Mouse (Mus musculus) left cerebral cortex, adult 2 months (tissue): ENCODE measurements around the gene Nsd1. TPM values are rescaled to one million over a fixed set of nuclear protein-coding genes. Genes with fewer than 3 reads are reported as not detected.
"Not testable (repeated sequence)": the region's sequence is repeated elsewhere in the genome, so short reads cannot be mapped to it uniquely, and the experiment has no call there.

Experiments used
- DNase-seq, 2 experiments: peaks; one replicate each; pipeline ENCODE4 v3.0.0; 2021 to 2022; ENCODE audit warnings: low spot score in 2 of 2, mixed read lengths in 1 of 2; ENCODE audit errors: extremely low spot score in 1 of 2
- H3K27ac ChIP-seq: fragments of 200-600 bp; 2 replicates; pipeline ENCODE4 v1.8.1; 2022
- H3K4me3 ChIP-seq: fragments of 200-600 bp; 2 replicates; pipeline ENCODE4 v1.8.1; 2022
- CTCF ChIP-seq: fragments of 200-600 bp; IDR thresholded peaks from 2 replicates; pipeline ENCODE4 v1.8.1; 2022; ENCODE audit warnings: antibody characterized with exemption, mild to moderate bottlenecking, moderate library complexity
- intact Hi-C: fragments of 180-260 bp; cut with DNase I; formaldehyde crosslinking; loops from one replicate; pipeline ENCODE4 v1.15.1; 2025
- total RNA-seq, 2 experiments: library from RNA; stranded (reverse); gene quantifications; 2 replicates each; pipeline ENCODE4 v1.2.3; 2021

Gene Nsd1
- total RNA-seq, 2 experiments from 2014 or later: 116 to 118 TPM

GRCm38 (mm10) chr13:55176265-55176664, 33.3 kb upstream of the Nsd1 start:
- TF ChIP-seq CTCF: no peak
- Histone ChIP-seq H3K4me3 (no peak overlapping the region), H3K27ac (no peak overlapping the region)
- intact Hi-C loops: no loop called here
- DNase-seq: no peak

DNA sequence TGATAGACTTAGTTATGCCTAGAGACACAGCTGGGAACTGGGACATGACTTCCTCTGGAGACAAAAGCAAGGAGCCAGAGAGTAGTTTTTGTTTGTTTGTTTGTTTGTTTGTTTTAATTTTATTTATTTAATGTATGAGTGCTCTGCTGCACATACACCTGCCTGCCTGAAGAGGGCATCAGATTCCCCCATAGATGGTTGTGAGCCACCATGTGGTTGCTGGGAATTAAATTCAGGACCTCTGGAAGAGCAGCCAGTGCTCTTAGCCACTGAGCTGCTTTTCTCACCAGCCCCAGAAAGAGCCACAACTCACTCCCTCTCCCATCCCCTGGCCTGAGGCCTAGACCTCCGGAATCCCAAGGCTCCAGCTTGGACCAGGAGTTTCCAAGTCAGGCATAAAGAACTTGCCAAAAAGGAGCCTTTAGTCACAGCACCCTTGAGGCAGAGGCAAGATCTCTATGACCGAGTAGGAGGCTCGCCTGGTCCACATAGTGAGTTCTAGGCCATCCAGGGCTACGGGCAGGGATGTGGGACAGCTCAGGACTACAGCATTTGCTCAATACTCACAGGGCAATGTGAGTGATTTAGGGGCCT, 31.6 kb upstream of the Nsd1 start:
- H3K4me3 ChIP-seq: no peak overlapping the region
- H3K27ac ChIP-seq: no peak overlapping the region
- peak; percentile 48 for TF ChIP-seq CTCF
- intact Hi-C loops: loop anchor here (2.0 kb wide), 4 partner anchors 43 to 461 kb away; partner anchors contain the start of gene Uimc1
- DNase-seq: no peak

GRCm38 (mm10) chr13:55178556-55178955, 31.0 kb upstream of the Nsd1 start:
- intact Hi-C loops: loop anchor here (2.0 kb wide), 4 partner anchors 44 to 462 kb away; partner anchors contain the start of gene Uimc1
- peak; percentile 69 to 73 for DNase-seq
- no peak overlapping the region for H3K27ac ChIP-seq
- TF ChIP-seq CTCF: peak; percentile 72
- no peak overlapping the region for H3K4me3 ChIP-seq

GRCm38 (mm10) chr13:55179591-55179990, 30.0 kb upstream of the Nsd1 start:
- DNase-seq: no peak
- TF ChIP-seq CTCF: no peak
- H3K27ac ChIP-seq: no peak overlapping the region
- H3K4me3 ChIP-seq: no peak overlapping the region
- intact Hi-C loops: loop anchor here (2.0 kb wide), 4 partner anchors 45 to 463 kb away; partner anchors contain the start of gene Uimc1

GRCm38 (mm10) chr13:55181786-55182172, 27.8 kb upstream of the Nsd1 start:
- DNase-seq: no peak
- Histone ChIP-seq H3K27ac (peak overlapping the region; percentile 88), H3K4me3 (peak overlapping the region; percentile 44)
- intact Hi-C loops: no loop called here
- TF ChIP-seq CTCF: no peak

GRCm38 (mm10) chr13:55182173-55182894, 27.2 kb upstream of the Nsd1 start:
- peak; percentile 50 for TF ChIP-seq CTCF
- peak overlapping the region; percentile 88 for H3K27ac ChIP-seq
- peak; percentile 59 to 61 for DNase-seq
- peak overlapping the region; percentile 44 for H3K4me3 ChIP-seq
- intact Hi-C loops: no loop called here

DNA sequence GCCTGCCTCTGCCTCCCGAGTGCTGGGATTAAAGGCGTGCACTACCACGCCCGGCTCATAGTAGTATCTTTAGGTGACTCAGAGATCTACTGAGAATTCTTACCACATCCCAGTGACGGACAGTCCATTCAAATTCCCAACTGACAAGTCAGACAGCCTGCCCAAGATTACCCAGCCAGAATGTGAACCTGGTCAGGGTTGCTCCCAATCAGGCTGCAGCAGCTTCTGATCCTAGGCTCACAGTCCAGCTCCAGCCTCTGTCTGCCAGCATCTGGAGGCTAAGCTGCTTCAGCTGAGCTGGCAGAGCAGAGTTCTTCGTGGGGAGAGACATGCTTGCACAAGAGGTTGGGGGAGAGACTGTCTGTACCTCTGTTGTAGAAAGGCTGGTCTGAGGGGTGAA, 26.2 kb upstream of the Nsd1 start:
- intact Hi-C loops: no loop called here
- no peak for DNase-seq
- H3K4me3 ChIP-seq: no peak overlapping the region
- H3K27ac ChIP-seq: no peak overlapping the region
- TF ChIP-seq CTCF: no peak

DNA sequence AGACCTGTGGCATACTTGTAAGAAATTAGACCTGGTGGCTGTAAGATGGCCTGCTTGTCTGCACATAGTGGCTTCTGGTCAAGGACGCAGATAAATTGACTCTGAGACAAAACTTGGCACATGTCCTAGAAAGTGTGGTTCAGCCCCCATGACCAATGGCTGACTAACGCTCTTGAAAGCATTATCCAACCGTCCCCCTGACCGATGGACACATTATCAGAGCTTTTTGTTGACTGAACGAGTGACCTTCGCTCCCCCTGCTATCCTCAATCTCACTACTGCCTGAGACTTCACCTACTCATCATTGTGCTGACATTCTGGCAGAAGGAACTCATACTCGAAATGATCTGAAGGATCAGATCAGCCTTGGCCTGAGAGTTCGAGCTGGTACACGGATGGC, 22.5 kb upstream of the Nsd1 start:
- intact Hi-C loops, H3K27ac ChIP-seq: not testable (repeated sequence)

GRCm38 (mm10) chr13:55189531-55190107, 20.0 kb upstream of the Nsd1 start:
- TF ChIP-seq CTCF: no peak
- intact Hi-C loops: loop anchor here (2.0 kb wide), 1 partner anchor 19 kb away; the partner anchor contains the start of gene Nsd1
- Histone ChIP-seq H3K27ac (peak overlapping the region; percentile 70), H3K4me3 (peak overlapping the region; percentile 61)
- no peak for DNase-seq

More for the DNA sequence above, 22.5 kb upstream of the Nsd1 start:
- DNase-seq, H3K4me3 ChIP-seq: not testable (repeated sequence)

DNA sequence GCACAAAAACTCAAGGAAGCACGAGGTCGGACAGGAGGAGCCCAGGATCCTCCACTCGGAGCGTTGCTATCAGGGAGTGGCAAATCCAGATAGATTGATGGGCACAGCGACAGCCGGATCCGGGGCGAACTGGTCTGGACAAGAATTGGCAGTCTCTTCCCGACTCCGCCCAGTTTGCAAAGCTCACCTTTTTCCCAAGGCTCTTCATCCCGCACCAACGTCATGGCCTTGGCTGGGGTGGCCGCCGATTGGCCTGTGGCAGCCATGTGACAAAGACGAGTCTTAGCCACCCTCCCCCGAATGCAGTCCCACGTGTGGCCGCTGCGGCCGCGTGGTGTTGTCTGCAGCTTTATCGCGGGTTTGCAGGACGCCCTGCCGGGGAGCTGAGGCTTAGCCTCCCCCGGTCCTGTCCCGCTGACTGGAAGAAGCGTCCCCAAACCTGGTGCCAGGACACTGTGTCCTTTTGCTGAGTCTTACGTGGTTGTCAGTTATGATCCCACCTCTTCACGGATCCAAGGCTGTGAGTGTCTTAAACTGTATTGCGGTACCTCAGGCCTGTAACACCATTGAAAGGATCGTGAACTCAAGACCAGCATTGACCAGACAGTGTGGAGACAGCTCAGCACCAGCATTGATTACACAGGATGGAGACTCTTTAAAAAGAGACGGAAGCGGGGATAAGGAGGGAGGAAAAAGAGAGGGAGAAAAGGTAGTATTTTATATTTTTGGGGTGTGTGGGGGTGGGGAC, 19.3 kb upstream of the Nsd1 start:
- intact Hi-C loops: loop anchor here (2.0 kb wide), 1 partner anchor 19 kb away; the partner anchor contains the start of gene Nsd1
- DNase-seq: peak; percentile 91 to 93
- Histone ChIP-seq H3K27ac (peak overlapping the region; percentile 70), H3K4me3 (peak overlapping the region; percentile 61)
- peak; percentile 69 for TF ChIP-seq CTCF

- no peak overlapping the region for H3K4me3 ChIP-seq
- no peak overlapping the region for H3K27ac ChIP-seq
- DNase-seq: no peak
- TF ChIP-seq CTCF: no peak
- intact Hi-C loops: loop anchor here (2.0 kb wide), 1 partner anchor 17 kb away; the partner anchor contains the start of gene Nsd1
Measured at GRCm38 (mm10) chr13:55191535-55191934, 18.0 kb upstream of the Nsd1 start.

- H3K27ac ChIP-seq, intact Hi-C loops, DNase-seq, H3K4me3 ChIP-seq: not testable (repeated sequence)
Measured at GRCm38 (mm10) chr13:55202758-55203157, 6.8 kb upstream of the Nsd1 start.
